Mouse (Mus musculus) limb, embryonic 13.5 days (tissue): ENCODE data around the gene Zfp143. TPM values are rescaled to one million over a fixed set of nuclear protein-coding genes. Genes with fewer than 3 reads are reported as not detected.
A peak's percentile ranks its signal among the peaks of the same experiment; 100 is the strongest.
"Not testable (repeated sequence)": the region's sequence is repeated elsewhere in the genome, so short reads cannot be mapped to it uniquely, and the experiment has no call there.

Experiments
- ATAC-seq: fragments of 200-750 bp; cut with Nextera tagmentation; 2 replicates; pipeline ENCODE4 v1.8.0; 2017; ENCODE audit warnings: low read depth, moderate number of reproducible peaks, moderate TSS enrichment; ENCODE audit not compliant: low FRiP score
- H3K27ac ChIP-seq: fragments of 300-500 bp; sonication (generic); 2 replicates; pipeline ENCODE4 v1.5.1; 2015; ENCODE audit warnings: inconsistent platforms, mild to moderate bottlenecking, moderate library complexity
- H3K27me3 ChIP-seq: fragments of 300-500 bp; sonication (generic); 2 replicates; pipeline ENCODE4 v1.6.1; 2015; ENCODE audit warnings: mild to moderate bottlenecking, inconsistent platforms
- H3K36me3 ChIP-seq: fragments of 300-500 bp; sonication (generic); 2 replicates; pipeline ENCODE4 v1.6.1; 2015; ENCODE audit warnings: inconsistent platforms, mild to moderate bottlenecking, moderate library complexity
- H3K4me1 ChIP-seq: fragments of 300-500 bp; sonication (generic); 2 replicates; pipeline ENCODE4 v1.6.1; 2015; ENCODE audit warnings: inconsistent platforms
- H3K4me2 ChIP-seq: fragments of 300-500 bp; sonication (generic); replicated peaks from 2 replicates; pipeline ENCODE4 v1.6.1; 2015; ENCODE audit warnings: inconsistent platforms, mild to moderate bottlenecking, moderate library complexity
- H3K4me3 ChIP-seq: fragments of 300-500 bp; sonication (generic); 2 replicates; pipeline ENCODE4 v1.5.1; 2015; ENCODE audit warnings: moderate library complexity, mild to moderate bottlenecking, inconsistent platforms
- H3K9ac ChIP-seq: fragments of 300-500 bp; sonication (generic); 2 replicates; pipeline ENCODE4 v1.6.1; 2015; ENCODE audit warnings: mild to moderate bottlenecking, inconsistent platforms
- H3K9me3 ChIP-seq: fragments of 300-500 bp; sonication (generic); 2 replicates; pipeline ENCODE4 v1.6.1; 2016; ENCODE audit warnings: inconsistent platforms
- WGBS: fragments of 180-500 bp; shearing (Covaris S2); methylation state at CpG from one replicate; pipeline ENCODE4 v1.1.7; 2015; 5-methylcytosine and 5-hydroxymethylcytosine counted together
- polyA plus RNA-seq: library from polyadenylated mRNA; unstranded; fragments of >200 nt; fragmentation: Nextera tagmentation; extraction: Ambion mirVana; gene quantifications from 2 replicates; pipeline ENCODE4 v1.2.1, GENCODE M21; 2015

The Zfp143 gene
- polyA plus RNA-seq, 1 experiment from 2014 or later = 20.5 TPM

DNA sequence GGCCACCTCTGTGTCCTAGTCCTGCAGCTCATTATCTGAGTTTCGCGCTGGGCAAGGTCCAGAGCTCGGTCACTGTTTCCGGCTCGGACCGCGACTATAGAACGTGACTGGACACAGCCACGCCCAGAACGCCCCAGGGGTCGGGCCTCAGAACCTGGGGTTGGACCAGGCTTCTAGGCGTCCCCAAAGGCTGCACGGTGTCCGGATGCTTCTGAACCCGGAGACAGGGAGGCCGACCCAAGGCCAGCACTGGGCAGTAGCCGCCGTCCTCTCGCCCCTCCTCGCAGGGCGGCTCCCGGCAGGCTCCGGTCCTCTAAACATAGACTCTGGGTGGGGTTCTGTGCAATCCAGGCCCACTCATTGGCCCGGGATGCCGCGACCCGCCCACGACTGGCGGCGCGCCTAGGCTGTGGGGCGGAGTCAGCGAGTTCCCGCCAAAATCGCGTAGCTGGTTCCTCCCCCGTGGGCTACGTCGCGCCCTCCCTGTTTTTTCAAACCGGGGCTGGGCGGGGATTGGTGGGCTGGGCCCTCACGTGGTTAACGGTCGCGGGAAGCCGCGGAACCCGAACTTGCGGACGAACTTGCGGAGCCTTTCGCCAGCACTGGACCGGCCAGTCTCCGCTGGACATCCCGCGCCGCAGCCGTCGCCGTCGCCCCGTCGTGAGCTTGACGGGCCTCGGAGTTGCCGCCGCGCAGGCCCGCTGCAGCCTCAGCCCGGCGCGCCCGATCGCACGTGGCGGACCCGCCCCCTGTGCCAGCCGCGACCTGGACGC lies 60.7 kb downstream of the Zfp143 start, which contains the start of gene Wee1:
Wee1 (plus strand) TSS at position 531 of the 773 bp plus-strand sequence.
- Histone ChIP-seq H3K9ac (peak within 1 kb of the TSS; percentile 94), H3K27ac (peak within 1 kb of the TSS; percentile 95), H3K4me2 (peak within 1 kb of the TSS; percentile 77), H3K27me3 (no peaks in the 10 kb centered on the region), H3K9me3 (no peaks in the 10 kb centered on the region), H3K36me3 (peaks cover 6% of the 10 kb centered on the region), H3K4me3 (peak within 1 kb of the TSS; percentile 97), H3K4me1 (peaks cover 22% of the 10 kb centered on the region)
- under 1% methylated on average over 81 of the region's 81 CpGs for WGBS
- peak; percentile 97 for ATAC-seq

DNA sequence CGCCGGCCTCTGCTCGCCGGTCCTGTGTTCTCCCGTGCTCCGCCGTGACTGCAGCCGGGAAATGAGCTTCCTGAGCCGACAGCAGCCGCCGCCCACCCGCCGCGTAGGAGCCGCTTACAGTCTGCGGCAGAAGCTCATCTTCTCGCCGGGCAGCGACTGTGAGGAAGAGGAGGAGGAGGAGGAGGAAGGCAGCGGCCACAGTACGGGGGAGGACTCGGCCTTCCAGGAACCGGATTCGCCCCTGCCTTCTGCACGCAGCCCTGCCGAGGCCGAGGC lies 61.2 kb downstream of the Zfp143 start:
- H3K9me3 ChIP-seq = no peaks in the 10 kb centered on the region
- peak overlapping the region; percentile 70 for H3K4me2 ChIP-seq
- H3K36me3 ChIP-seq = peaks cover 10% of the 10 kb centered on the region
- H3K4me1 ChIP-seq = peaks cover 22% of the 10 kb centered on the region
- peak overlapping the region; percentile 97 for H3K4me3 ChIP-seq
- peak overlapping the region; percentile 94 for H3K9ac ChIP-seq
- 0% methylated on average over 24 of the region's 27 CpGs for WGBS
- H3K27me3 ChIP-seq = no peaks in the 10 kb centered on the region
- peak overlapping the region; percentile 95 for H3K27ac ChIP-seq
- ATAC-seq = no peak

DNA sequence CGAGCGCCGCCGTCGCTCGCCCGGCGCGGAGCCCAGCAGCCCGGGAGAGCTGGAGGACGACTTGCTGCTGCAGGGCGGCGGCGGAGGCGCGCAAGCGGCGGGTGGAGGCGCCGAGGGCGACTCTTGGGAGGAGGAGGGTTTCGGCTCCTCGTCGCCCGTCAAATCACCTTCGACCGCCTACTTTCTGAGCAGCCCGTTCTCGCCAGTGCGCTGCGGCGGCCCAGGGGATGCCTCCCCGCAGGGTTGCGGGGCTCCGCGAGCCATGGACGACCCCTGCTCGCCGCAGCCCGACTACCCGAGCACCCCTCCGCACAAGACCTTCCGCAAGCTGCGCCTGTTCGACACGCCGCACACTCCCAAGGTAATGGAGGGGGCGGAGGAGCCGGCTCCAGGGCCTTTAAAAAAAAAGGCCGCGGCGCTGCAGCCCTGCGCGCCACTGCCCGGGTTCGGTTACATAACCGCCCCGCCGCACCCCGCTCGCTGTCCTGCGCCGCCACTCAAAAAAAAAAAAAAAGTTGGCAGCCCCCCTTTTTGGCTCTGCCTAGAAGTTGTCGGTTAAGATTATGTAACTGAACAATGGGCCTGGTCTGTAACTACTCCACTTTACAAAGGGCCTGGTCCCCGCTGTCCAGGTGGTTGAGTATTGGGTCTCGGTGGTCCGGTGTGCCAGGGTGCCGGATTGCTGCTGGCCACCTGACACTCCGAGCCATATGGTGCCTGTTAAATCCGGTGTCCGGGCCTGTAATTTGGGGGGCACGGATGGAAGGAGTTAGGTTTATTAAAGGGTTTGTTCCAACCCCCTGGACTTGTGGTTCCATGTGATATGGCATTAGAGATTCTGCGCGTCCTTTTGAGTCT lies 61.8 kb downstream of the Zfp143 start:
- peaks cover 15% of the 10 kb centered on the region for H3K36me3 ChIP-seq
- peak overlapping the region; percentile 97 for H3K4me3 ChIP-seq
- H3K4me2 ChIP-seq = peak overlapping the region; percentile 70
- ATAC-seq = peak; percentile 17; the same call in 1 of the 2 replicates
- H3K9me3 ChIP-seq = no peaks in the 10 kb centered on the region
- no peaks in the 10 kb centered on the region for H3K27me3 ChIP-seq
- peaks cover 22% of the 10 kb centered on the region for H3K4me1 ChIP-seq
- H3K27ac ChIP-seq = peak overlapping the region; percentile 95
- H3K9ac ChIP-seq = peak overlapping the region; percentile 94
- under 1% methylated on average over 67 of the region's 74 CpGs for WGBS

DNA sequence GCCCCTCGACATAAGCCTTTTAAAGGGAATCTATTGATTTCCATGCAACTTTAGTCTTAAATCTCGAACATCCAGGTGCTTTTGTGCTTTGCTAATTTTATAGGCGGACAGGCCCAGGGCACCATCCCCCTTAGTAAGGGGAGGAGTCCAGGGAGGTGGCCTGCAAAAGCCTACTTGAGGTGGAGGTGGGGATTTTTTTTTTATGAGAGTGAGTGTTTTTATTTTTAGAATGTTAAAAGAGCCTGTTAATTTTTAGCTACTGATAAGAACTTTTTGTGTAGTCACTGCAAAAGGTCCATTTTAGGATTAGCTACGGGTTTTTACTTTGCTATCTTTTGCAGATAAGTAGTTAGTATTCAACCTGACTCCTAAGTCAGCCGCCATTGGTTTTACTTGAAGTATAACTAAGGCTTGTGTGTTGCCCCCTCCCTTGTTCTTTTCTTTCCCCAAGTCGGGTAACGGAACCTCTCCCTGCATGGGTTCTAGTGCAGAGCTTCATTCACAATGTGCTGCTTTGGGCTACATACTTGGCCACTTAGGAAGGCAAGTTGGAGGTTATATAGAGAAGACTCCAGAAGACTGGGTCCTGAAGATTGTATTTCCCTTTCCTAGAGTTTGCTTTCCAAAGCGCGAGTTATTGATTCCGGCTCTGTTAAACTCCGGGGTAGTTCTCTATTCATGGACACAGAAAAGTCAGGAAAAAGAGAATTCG lies 63.0 kb downstream of the Zfp143 start:
- H3K4me2 ChIP-seq = peak overlapping the region; percentile 70
- no peaks in the 10 kb centered on the region for H3K27me3 ChIP-seq
- peaks cover 22% of the 10 kb centered on the region for H3K4me1 ChIP-seq
- ATAC-seq = no peak
- peak overlapping the region; percentile 97 for H3K4me3 ChIP-seq
- H3K9ac ChIP-seq = peak overlapping the region; percentile 94
- H3K27ac ChIP-seq = no peak overlapping the region
- no peaks in the 10 kb centered on the region for H3K9me3 ChIP-seq
- 51% methylated on average over 12 of the region's 12 CpGs for WGBS
- peaks cover 26% of the 10 kb centered on the region for H3K36me3 ChIP-seq

DNA sequence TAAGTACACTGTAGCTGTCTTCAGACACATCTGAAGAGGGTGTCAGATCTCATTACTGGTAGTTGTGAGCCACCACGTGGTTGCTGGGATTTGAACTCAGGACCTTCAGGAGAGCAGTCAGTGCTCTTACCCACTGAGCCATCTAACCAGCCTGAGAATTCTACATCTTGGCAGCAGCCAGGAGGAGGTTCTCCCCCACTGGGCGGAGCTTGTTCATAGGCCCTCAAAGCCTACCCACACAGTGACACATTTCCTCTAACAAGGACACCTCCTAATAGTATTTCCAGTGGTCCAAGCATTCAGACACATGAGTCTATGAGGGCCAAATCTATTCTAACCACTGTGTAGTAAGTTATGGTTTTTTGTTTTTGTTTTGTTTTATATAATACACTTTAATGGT lies 67.5 kb downstream of the Zfp143 start:
- Histone ChIP-seq H3K27me3 (no peaks in the 10 kb centered on the region), H3K9me3 (no peaks in the 10 kb centered on the region), H3K4me3 (no peak overlapping the region), H3K4me2 (no peak overlapping the region), H3K4me1 (peaks cover 16% of the 10 kb centered on the region), H3K9ac (no peak overlapping the region), H3K27ac (no peak overlapping the region), H3K36me3 (peaks cover 65% of the 10 kb centered on the region)
- ATAC-seq = no peak
- 86% methylated on average over 2 of the region's 2 CpGs for WGBS

DNA sequence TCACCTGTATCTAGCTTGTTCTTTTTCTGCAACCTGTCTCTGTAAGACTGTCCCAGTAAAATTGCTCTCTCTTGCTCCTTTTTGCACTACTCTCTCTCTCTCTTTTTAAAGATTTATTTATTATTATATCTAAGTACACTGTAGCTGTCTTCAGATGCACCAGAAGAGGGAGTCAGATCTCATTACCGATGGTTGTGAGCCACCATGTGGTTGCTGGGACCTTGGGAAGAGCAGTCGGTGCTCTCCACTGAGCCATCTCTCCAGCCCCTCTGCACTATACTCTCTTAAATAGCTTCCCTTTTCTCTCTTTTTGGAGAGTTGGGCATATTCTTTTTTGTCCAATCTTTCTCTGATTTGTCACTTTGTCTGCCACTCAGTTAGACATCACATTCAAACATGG lies 71.3 kb downstream of the Zfp143 start:
- H3K4me3 ChIP-seq, H3K27me3 ChIP-seq, H3K4me2 ChIP-seq, H3K9me3 ChIP-seq, H3K27ac ChIP-seq, ATAC-seq, H3K4me1 ChIP-seq, H3K9ac ChIP-seq: not testable (repeated sequence)
- WGBS = 85% methylated on average over 2 of the region's 2 CpGs
- peaks cover 90% of the 10 kb centered on the region for H3K36me3 ChIP-seq

DNA sequence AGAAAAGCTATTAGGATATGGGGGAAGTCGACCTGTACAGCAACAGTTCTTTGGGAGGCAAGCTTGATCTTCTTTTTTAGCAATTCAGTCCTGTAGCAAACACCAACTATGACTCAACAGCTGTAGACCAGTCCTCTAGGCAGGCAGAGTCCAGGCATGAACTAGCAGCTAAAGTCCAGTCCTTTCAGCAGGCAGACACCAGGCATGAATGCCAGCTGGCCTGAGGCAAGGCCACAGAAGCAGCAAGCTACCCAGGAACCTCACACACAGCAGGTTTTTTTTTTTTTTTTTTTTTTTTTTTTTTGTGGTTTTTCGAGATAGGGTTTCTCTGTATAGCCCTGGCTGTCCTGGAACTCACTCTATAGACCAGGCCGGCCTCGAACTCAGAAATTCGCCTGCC lies 73.0 kb downstream of the Zfp143 start:
- no peak overlapping the region for H3K9ac ChIP-seq
- H3K36me3 ChIP-seq = peaks cover 91% of the 10 kb centered on the region
- no peak overlapping the region for H3K4me3 ChIP-seq
- H3K4me2 ChIP-seq = no peak overlapping the region
- ATAC-seq = no peak
- WGBS = 95% methylated on average over 5 of the region's 5 CpGs
- no peaks in the 10 kb centered on the region for H3K4me1 ChIP-seq
- H3K9me3 ChIP-seq = no peaks in the 10 kb centered on the region
- no peak overlapping the region for H3K27ac ChIP-seq
- no peaks in the 10 kb centered on the region for H3K27me3 ChIP-seq

DNA sequence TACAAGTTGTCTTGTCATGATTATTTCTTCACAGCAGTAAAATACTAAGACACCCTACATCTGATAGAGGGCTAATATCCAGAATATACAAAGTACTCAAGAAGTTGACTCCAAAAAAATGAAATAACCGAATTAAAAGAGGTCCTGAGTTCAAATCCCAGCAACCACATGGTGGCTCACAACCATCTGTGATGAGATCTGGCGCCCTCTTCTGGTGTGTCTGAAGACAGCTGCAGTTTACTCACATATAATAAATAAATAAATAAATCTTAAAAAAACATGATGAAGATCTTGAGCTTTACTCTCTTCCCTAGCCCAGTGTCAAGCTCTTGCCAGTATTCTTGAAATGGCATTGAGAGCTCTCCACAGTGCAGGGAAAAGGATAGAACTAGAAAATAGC lies 77.5 kb downstream of the Zfp143 start:
- Histone ChIP-seq H3K4me3 (no peak overlapping the region), H3K36me3 (peaks cover 97% of the 10 kb centered on the region), H3K9me3 (no peaks in the 10 kb centered on the region), H3K4me2 (no peak overlapping the region), H3K27me3 (no peaks in the 10 kb centered on the region), H3K4me1 (no peaks in the 10 kb centered on the region), H3K27ac (no peak overlapping the region), H3K9ac (no peak overlapping the region)
- WGBS = 84% methylated on average over 2 of the region's 2 CpGs
- ATAC-seq = no peak

DNA sequence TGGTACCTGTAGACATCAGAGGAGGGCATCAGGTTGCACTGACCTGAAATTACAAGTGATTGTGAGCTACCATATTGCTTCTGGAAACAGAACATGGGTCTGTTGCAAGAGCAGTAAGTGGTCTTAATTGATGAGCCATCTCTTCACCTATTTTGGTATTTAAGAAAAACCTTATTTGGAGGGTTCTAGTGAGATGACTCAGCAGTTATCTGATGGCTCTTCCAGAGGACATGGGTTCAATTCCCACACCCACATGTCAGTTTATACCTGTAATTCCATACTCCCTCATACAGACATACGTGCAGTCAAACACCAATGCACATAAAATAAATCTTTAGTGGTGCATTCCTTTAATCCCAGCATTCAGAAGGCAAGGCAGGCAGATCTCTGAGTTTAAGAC lies 82.8 kb downstream of the Zfp143 start:
- no peak overlapping the region for H3K9ac ChIP-seq
- WGBS = 93% methylated on average over 1 of the region's 1 CpGs
- no peaks in the 10 kb centered on the region for H3K27me3 ChIP-seq
- peaks cover 76% of the 10 kb centered on the region for H3K36me3 ChIP-seq
- no peaks in the 10 kb centered on the region for H3K9me3 ChIP-seq
- H3K27ac ChIP-seq = no peak overlapping the region
- H3K4me2 ChIP-seq = no peak overlapping the region
- no peak overlapping the region for H3K4me3 ChIP-seq
- ATAC-seq = no peak
- H3K4me1 ChIP-seq = no peaks in the 10 kb centered on the region

Other genes with a start within 250 kb of the Zfp143 start
- 4.5 and 6.5 TPM in 2 replicates for gene Scube2, start 195.5 kb upstream of the Zfp143 start, polyA plus RNA-seq
- gene Dennd5a, start 100.7 kb upstream of the Zfp143 start, polyA plus RNA-seq = 42.4 and 42.7 TPM in 2 replicates
- 74.0 and 75.1 TPM in 2 replicates for gene Tmem41b, start 74.3 kb upstream of the Zfp143 start, polyA plus RNA-seq
- 38.6 and 45.5 TPM in 2 replicates for gene Ipo7, start 42.9 kb upstream of the Zfp143 start, polyA plus RNA-seq
- 22.6 and 22.8 TPM in 2 replicates for gene Wee1, start 60.8 kb downstream of the Zfp143 start, polyA plus RNA-seq
- gene Swap70, start 160.5 kb downstream of the Zfp143 start, polyA plus RNA-seq = 39.5 and 41.5 TPM in 2 replicates